Mouse (Mus musculus): ENCODE measurements at regions not wholly inside any gene's neighbourhood (a gene's known extent, or its start where the extent isn't known, plus 50 kb on each side); places are given as distances from the start of the nearest gene placed in this dataset.

DNA sequence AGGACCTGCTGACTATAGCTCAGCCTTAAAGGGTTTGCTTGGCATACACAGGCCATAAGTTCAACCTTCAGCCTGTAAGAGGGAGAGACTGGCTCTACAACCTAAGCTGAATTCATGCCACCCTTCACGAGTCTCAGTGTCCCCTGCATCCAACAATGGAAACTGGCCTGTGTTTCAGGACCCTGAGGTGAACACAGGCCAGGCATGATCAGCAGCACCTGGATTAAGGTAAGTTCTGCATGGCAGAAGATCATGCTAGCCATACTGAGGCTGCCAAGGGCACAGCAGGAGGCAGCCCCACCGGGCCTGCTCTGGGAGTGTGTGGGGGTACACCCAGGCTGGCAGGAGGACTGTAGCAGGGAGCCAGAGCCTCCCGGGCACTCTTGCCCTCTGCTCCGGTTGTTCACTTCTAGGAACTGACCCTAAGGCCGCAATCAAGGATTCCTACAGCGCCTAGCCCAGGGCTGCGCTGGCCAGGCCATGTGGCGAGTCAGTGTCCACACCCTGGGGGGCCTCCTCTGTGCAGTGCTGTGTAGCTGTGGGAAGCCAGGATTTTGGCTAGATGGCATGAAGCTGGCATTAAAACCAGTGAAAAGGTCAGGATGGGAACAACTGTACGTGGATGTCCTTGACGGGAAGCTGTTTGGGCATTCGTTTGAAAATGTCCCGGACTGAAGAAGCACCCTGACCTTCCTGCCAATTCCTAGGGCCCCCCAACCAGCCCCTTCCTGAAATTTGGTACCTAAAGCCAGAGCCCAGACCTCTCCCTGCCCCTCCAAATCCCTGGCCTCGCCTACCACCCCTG, 74.8 kb upstream of the Ppp2r5c start:
- no peak for TF ChIP-seq POLR2A (IDR thresholded peaks at IDR 0.05; ENCODE audit: low read depth, low read length)
- no peak for TF ChIP-seq CTCF (IDR thresholded peaks at IDR 0.05; ENCODE audit: extremely low read depth, insufficient read depth, insufficient read length, insufficient replicate concordance)
- no peaks in the 10 kb centered on the region for H3K36me3 ChIP-seq (ENCODE audit: control insufficient read depth, insufficient read depth, low read length)
- no peak overlapping the region for H3K4me3 ChIP-seq (ENCODE audit: extremely low read depth, insufficient read depth, insufficient read length)
- DNase-seq (ENCODE audit: low read depth in 1 of 2, low spot score in 2 of 2): no peak
- no peak overlapping the region for H3K27ac ChIP-seq (ENCODE audit: insufficient read depth, low read length)
- no peaks in the 10 kb centered on the region for H3K27me3 ChIP-seq (ENCODE audit: control insufficient read depth, insufficient read depth, low read length)
- 89% methylated on average over 13 of the region's 13 CpGs for WGBS
- H3K4me1 ChIP-seq (ENCODE audit: control insufficient read depth, insufficient read depth, insufficient read length): no peaks in the 10 kb centered on the region

DNA sequence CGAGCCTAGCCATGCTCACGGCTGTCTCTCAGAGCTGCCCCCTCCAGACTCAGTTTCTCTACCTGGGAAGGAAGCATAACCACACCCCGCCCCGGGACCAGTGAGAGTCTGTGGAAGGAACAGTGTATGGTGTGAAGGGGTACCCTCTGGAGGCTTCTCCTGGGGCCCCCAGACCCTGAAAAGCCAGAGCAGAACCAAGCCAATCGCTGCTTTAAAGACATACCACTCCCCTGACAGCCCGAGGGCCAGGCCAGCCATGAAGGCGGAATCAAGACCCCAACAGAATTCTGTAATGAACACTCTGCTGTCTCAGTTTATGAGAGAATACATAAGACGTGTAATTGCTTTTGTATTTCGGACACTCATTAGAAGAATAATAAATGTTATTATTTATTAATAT, 73.9 kb upstream of the Ppp2r5c start:
- H3K36me3 ChIP-seq (ENCODE audit: control insufficient read depth, insufficient read depth, low read length): no peaks in the 10 kb centered on the region
- H3K27ac ChIP-seq (ENCODE audit: insufficient read depth, low read length): no peak overlapping the region
- 68% methylated on average over 9 of the region's 9 CpGs for WGBS
- H3K27me3 ChIP-seq (ENCODE audit: control insufficient read depth, insufficient read depth, low read length): no peaks in the 10 kb centered on the region
- DNase-seq (ENCODE audit: low read depth in 1 of 2, low spot score in 2 of 2): no peak
- no peak overlapping the region for H3K4me3 ChIP-seq (ENCODE audit: extremely low read depth, insufficient read depth, insufficient read length)
- no peak for TF ChIP-seq CTCF (IDR thresholded peaks at IDR 0.05; ENCODE audit: extremely low read depth, insufficient read depth, insufficient read length, insufficient replicate concordance)
- no peak for TF ChIP-seq POLR2A (IDR thresholded peaks at IDR 0.05; ENCODE audit: low read depth, low read length)
- H3K4me1 ChIP-seq (ENCODE audit: control insufficient read depth, insufficient read depth, insufficient read length): no peaks in the 10 kb centered on the region

DNA sequence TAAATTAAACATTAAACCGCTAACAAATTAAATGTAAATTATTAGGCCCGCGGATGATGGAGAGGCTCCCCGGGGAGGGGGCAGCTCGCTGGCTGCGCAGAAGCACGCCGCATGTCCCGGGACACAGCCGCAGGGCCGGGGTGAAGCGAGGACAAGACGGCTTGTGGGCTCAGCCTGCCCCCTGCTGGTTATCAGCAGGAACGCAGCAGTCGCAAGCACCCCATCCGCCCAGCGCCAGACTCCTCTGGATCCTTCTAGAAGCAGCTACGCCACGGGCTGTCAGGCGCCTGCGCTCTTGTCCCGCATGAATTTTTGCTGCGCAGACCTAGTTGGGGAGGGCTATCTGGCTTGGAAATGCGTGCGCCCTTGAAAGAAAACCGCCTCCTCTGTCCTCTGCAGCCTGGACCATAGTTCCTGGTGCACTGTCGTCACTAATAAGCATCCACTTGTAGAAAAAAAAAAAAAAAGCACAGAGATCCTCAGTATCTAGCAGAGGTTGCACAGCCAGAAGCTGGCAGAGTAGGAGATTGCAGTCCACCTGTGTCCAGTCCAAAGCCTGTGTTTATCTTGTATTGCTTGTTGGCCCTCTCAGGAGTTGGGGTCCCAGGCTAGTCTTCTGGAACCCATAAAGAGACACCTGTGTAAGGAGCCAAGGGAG, 73.4 kb upstream of the Ppp2r5c start:
- Histone ChIP-seq H3K4me3 (ENCODE audit: extremely low read depth, insufficient read depth, insufficient read length) (no peak overlapping the region), H3K36me3 (ENCODE audit: control insufficient read depth, insufficient read depth, low read length) (no peaks in the 10 kb centered on the region), H3K27ac (ENCODE audit: insufficient read depth, low read length) (no peak overlapping the region), H3K4me1 (ENCODE audit: control insufficient read depth, insufficient read depth, insufficient read length) (no peaks in the 10 kb centered on the region), H3K27me3 (ENCODE audit: control insufficient read depth, insufficient read depth, low read length) (no peaks in the 10 kb centered on the region)
- peak; percentile 33 to 50 for DNase-seq (ENCODE audit: low read depth in 1 of 2, low spot score in 2 of 2)
- no peak for TF ChIP-seq POLR2A (IDR thresholded peaks at IDR 0.05; ENCODE audit: low read depth, low read length)
- TF ChIP-seq CTCF (IDR thresholded peaks at IDR 0.05; ENCODE audit: extremely low read depth, insufficient read depth, insufficient read length, insufficient replicate concordance): peak; percentile 76
- WGBS: 5% methylated on average over 27 of the region's 27 CpGs

DNA sequence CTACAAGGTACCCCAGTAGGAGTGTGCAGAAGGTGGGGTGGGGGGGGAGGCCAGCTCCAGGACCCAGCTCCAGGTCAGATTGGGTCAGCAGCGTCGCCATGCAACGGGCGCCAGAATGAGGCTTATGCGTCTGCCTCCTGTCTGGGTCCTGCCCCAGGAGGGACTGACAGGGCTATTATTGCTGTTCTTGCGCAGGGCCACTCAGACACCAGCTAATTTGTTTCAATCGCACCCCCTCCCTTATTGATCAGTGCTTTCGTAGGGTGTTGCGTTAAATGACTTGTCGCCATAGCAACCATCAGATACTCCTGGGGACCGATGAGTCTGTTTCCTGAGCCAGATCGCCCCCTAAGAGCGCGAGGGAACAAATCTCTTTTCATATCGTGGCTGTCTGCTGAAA, 71.8 kb upstream of the Ppp2r5c start:
- 15% methylated on average over 15 of the region's 15 CpGs for WGBS
- H3K4me1 ChIP-seq (ENCODE audit: control insufficient read depth, insufficient read depth, insufficient read length): no peaks in the 10 kb centered on the region
- no peak for DNase-seq (ENCODE audit: low read depth in 1 of 2, low spot score in 2 of 2)
- no peak overlapping the region for H3K4me3 ChIP-seq (ENCODE audit: extremely low read depth, insufficient read depth, insufficient read length)
- H3K27me3 ChIP-seq (ENCODE audit: control insufficient read depth, insufficient read depth, low read length): no peaks in the 10 kb centered on the region
- H3K27ac ChIP-seq (ENCODE audit: insufficient read depth, low read length): no peak overlapping the region
- TF ChIP-seq CTCF (IDR thresholded peaks at IDR 0.05; ENCODE audit: extremely low read depth, insufficient read depth, insufficient read length, insufficient replicate concordance) (no peak), POLR2A (IDR thresholded peaks at IDR 0.05; ENCODE audit: low read depth, low read length) (no peak)
- no peaks in the 10 kb centered on the region for H3K36me3 ChIP-seq (ENCODE audit: control insufficient read depth, insufficient read depth, low read length)

DNA sequence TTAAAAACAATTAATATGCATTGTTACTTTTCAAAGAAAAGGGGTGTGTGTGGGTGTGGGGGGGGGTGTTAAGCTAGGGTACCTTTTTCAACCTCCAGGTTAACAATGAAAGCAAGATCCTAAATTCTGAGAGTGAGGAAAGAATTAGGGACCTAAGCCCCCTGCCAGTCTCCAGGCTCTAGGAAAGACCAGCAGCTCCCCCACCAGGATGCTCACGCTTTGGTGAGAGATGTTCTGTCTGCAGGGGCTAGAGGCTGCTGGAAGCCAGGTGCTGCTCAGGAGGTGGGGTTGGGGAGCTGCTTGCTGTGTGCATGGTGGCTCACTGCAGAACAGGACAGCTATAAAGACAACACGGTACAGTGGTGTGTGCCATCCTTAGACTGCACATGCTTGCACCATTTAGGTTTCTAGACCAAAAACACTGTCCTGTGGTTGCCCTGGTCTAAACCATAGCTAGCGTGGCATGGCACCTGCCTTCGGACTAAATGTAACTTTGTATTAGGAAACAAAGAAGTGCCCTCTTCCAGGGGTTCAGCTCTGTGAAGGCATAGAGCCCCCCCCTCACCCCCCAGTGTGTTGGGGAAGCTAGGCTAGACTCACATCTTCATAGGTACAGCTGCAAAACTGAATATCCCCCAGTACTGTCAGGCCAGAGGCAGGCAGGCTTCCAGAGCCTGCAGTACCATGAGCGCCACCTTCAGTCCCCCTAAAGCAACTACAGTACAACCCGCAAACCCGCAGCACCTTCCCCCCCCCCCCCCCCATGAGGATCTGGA, 70.7 kb upstream of the Ppp2r5c start:
- Histone ChIP-seq H3K36me3 (ENCODE audit: control insufficient read depth, insufficient read depth, low read length) (no peaks in the 10 kb centered on the region), H3K27ac (ENCODE audit: insufficient read depth, low read length) (no peak overlapping the region), H3K27me3 (ENCODE audit: control insufficient read depth, insufficient read depth, low read length) (no peaks in the 10 kb centered on the region), H3K4me1 (ENCODE audit: control insufficient read depth, insufficient read depth, insufficient read length) (no peaks in the 10 kb centered on the region), H3K4me3 (ENCODE audit: extremely low read depth, insufficient read depth, insufficient read length) (no peak overlapping the region)
- TF ChIP-seq CTCF (IDR thresholded peaks at IDR 0.05; ENCODE audit: extremely low read depth, insufficient read depth, insufficient read length, insufficient replicate concordance) (no peak), POLR2A (IDR thresholded peaks at IDR 0.05; ENCODE audit: low read depth, low read length) (no peak)
- no peak for DNase-seq (ENCODE audit: low read depth in 1 of 2, low spot score in 2 of 2)
- 36% methylated on average over 7 of the region's 7 CpGs for WGBS

DNA sequence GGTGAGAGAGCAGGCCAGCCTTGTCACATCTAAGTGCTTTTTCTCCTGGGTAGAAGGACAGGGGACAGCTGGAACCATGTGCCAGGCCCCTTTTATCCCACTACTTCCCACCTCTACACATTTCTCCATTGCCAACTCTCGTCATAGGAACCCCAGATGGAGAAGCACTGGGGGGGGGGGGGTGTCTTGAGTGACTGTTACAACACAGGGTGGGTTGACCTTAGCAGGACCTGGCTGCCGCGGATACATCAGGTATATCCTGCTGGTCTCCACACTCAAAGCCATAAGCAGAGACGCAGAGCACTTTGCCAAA, 70.1 kb upstream of the Ppp2r5c start:
- Histone ChIP-seq H3K4me3 (ENCODE audit: extremely low read depth, insufficient read depth, insufficient read length) (no peak overlapping the region), H3K36me3 (ENCODE audit: control insufficient read depth, insufficient read depth, low read length) (no peaks in the 10 kb centered on the region), H3K27me3 (ENCODE audit: control insufficient read depth, insufficient read depth, low read length) (no peaks in the 10 kb centered on the region), H3K27ac (ENCODE audit: insufficient read depth, low read length) (no peak overlapping the region), H3K4me1 (ENCODE audit: control insufficient read depth, insufficient read depth, insufficient read length) (no peaks in the 10 kb centered on the region)
- no peak for DNase-seq (ENCODE audit: low read depth in 1 of 2, low spot score in 2 of 2)
- TF ChIP-seq POLR2A (IDR thresholded peaks at IDR 0.05; ENCODE audit: low read depth, low read length): no peak
- TF ChIP-seq CTCF (IDR thresholded peaks at IDR 0.05; ENCODE audit: extremely low read depth, insufficient read depth, insufficient read length, insufficient replicate concordance): no peak
- 69% methylated on average over 4 of the region's 4 CpGs for WGBS
